Mouse (Mus musculus) limb, embryonic 10.5 days (tissue): ENCODE data around the gene Rnf6. TPM values are rescaled to one million over a fixed set of nuclear protein-coding genes. Genes with fewer than 3 reads are reported as not detected.

Source experiments
- DNase-seq: peaks from one replicate; pipeline ENCODE4 v3.0.0-alpha.2; 2017; ENCODE audit warnings: low spot score
- H3K27ac ChIP-seq: fragments of 300-500 bp; sonication (generic); 2 replicates; pipeline ENCODE4 v1.5.1; 2016; ENCODE audit warnings: mild to moderate bottlenecking
- H3K27me3 ChIP-seq: fragments of 300-500 bp; sonication (generic); 2 replicates; pipeline ENCODE4 v1.6.1; 2016; ENCODE audit warnings: low read depth, mild to moderate bottlenecking; ENCODE audit not compliant: poor library complexity, severe bottlenecking
- H3K36me3 ChIP-seq: fragments of 300-500 bp; sonication (generic); 2 replicates; pipeline ENCODE4 v1.6.1; 2016; ENCODE audit warnings: mild to moderate bottlenecking, moderate library complexity
- H3K4me1 ChIP-seq: fragments of 300-500 bp; sonication (generic); 2 replicates; pipeline ENCODE4 v1.6.1; 2016
- H3K4me3 ChIP-seq: fragments of 300-500 bp; sonication (generic); 2 replicates; pipeline ENCODE4 v1.5.1; 2016; ENCODE audit warnings: mild to moderate bottlenecking, moderate library complexity
- H3K9me3 ChIP-seq: fragments of 300-500 bp; sonication (generic); replicated peaks from 2 replicates; pipeline ENCODE4 v1.6.1; 2016; ENCODE audit warnings: mild to moderate bottlenecking
- WGBS: fragments of 180-500 bp; shearing (Covaris S2); methylation state at CpG from one replicate; pipeline ENCODE4 v1.1.7; 2016; 5-methylcytosine and 5-hydroxymethylcytosine counted together
- polyA plus RNA-seq: library from polyadenylated mRNA; unstranded; fragments of >200 nt; fragmentation: Nextera tagmentation; extraction: Ambion mirVana; gene quantifications from 2 replicates; pipeline ENCODE4 v1.2.1, GENCODE M21; 2016

Gene Rnf6
- 23.4 and 29.1 TPM in 2 replicates for polyA plus RNA-seq

DNA sequence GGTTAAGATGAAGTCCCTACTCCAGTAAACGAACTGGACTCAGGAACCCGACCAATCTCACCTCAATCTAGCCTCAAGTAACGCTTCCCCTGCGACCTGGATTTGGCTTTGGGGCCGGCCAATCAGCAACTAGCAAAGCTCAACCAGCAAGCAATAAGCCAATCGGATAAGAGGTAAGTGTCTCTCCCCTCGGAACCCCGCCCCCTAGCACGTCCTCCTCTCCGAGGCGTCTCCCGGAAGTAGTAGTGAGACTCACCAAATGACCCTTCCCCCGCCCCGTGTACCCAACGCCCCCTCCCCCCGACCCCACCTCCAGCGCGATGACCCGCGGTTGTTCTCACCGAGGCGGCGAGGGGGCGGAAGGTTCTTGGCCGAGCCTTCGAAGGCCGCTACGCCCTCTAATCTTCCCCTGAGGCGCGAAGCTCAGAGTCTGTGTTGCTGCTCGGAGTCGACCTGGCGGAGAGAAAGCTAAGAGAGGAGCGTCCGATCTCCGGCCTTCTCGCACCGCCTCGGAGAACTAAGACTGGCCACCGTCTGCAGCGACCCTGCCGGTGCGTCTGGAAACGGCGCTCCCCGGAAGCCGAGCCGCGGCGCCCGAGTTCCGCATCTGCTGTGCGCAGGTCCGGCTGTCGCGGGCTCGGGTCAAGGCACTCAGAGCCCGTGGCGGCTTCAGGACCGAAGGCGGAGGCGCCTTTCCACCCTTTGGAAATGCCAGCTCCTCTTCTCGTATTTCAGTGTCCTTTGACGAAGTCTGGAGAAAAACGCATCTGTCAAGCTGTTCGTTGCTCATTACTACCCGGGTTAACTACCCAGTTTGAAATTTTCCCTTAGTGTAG, at the start of gene Rnf6:
Rnf6 (minus strand) TSS at position 677 of the 836 bp plus-strand sequence.
- peak; percentile 91 for DNase-seq

DNA sequence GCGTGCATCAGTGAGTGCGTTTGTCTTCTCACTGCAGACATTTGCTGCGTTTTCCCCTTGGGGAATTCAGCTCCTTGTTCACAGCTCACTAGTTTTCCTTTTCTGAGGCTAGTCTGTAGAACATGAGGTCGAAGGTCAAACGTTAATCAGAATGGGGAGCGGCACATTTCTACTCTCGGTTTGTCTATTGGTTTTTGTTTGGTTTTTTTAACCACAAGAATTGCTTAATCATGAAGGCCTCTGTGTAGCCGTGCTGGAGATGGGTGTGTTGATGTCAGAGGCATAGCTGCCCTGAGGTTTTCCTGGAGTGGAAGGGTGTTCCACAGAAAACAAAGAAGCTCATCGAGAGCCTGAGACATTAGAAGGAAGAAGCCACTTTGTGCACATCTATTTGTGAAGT, 49.2 kb upstream of the Rnf6 start:
- H3K9me3 ChIP-seq = no peaks in the 10 kb centered on the region
- WGBS = 95% methylated on average over 9 of the region's 9 CpGs
- no peak overlapping the region for H3K27ac ChIP-seq
- no peaks in the 10 kb centered on the region for H3K27me3 ChIP-seq
- no peaks in the 10 kb centered on the region for H3K4me1 ChIP-seq
- H3K36me3 ChIP-seq = peaks cover 67% of the 10 kb centered on the region
- DNase-seq = no peak
- H3K4me3 ChIP-seq = no peak overlapping the region

More for the DNA sequence above, at the start of gene Rnf6:
- under 1% methylated on average over 67 of the region's 67 CpGs for WGBS
- H3K9me3 ChIP-seq = no peaks in the 10 kb centered on the region
- H3K27ac ChIP-seq = peak within 1 kb of the TSS; percentile 96
- peaks cover 36% of the 10 kb centered on the region for H3K36me3 ChIP-seq
- H3K4me3 ChIP-seq = peak within 1 kb of the TSS; percentile 74
- no peaks in the 10 kb centered on the region for H3K27me3 ChIP-seq
- H3K4me1 ChIP-seq = peaks cover 7% of the 10 kb centered on the region

DNA sequence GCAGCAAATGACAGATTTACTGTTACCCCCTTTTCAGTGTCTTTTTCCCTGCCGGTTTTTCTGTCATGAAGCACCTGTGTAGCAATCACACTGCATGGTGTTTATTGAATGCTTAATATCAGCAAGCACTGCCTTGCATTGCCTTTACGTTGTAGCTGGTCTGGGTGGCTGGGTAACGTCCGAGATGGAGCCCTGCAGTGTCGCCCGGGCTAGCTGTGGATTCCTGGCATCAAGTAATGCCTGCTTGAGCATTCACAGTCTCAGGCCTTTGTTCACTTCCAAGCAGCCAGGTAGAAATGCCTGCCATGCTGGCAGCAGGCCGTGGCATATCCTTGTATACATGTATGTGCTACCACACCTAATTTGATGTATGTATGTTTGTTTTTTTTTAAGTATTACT, 46.4 kb upstream of the Rnf6 start:
- no peaks in the 10 kb centered on the region for H3K9me3 ChIP-seq
- H3K27ac ChIP-seq = no peak overlapping the region
- 91% methylated on average over 7 of the region's 7 CpGs for WGBS
- no peaks in the 10 kb centered on the region for H3K4me1 ChIP-seq
- H3K36me3 ChIP-seq = peaks cover 41% of the 10 kb centered on the region
- H3K27me3 ChIP-seq = no peaks in the 10 kb centered on the region
- H3K4me3 ChIP-seq = no peak overlapping the region
- DNase-seq = no peak

DNA sequence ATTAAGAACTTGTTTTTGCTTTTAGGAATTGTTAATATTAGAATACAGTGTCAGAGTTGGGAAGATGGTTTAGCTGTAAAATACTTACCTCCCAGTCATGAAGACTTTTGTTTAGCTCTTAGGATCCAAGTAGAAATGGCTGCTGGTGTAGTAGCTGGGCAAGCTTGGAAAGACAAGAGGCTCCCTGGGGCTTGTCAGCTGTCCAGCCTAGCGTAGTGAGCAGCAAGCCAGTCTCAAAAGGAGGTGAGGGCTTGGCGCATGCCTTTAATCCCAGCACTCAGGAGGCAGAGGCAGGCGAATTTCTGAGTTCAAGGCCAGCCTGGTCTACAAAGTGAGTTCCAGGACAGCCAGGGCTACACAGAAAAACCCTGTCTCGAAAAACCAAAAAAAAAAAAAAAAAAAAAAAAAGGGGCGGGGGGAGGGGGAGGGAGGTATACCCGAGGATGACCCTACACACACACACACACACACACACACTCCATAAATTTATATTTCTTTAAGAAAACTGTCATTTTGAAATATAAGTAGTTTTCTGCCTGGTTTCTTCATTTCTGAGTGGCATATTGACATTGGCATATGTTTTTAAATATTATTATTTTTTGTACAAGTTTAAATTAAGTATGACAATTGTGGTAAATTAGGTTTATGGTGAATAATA, 44.7 kb upstream of the Rnf6 start:
- no peaks in the 10 kb centered on the region for H3K27me3 ChIP-seq
- no peaks in the 10 kb centered on the region for H3K9me3 ChIP-seq
- H3K4me1 ChIP-seq = no peaks in the 10 kb centered on the region
- 88% methylated on average over 4 of the region's 6 CpGs for WGBS
- peaks cover 41% of the 10 kb centered on the region for H3K36me3 ChIP-seq
- H3K27ac ChIP-seq = no peak overlapping the region
- H3K4me3 ChIP-seq = no peak overlapping the region
- no peak for DNase-seq

DNA sequence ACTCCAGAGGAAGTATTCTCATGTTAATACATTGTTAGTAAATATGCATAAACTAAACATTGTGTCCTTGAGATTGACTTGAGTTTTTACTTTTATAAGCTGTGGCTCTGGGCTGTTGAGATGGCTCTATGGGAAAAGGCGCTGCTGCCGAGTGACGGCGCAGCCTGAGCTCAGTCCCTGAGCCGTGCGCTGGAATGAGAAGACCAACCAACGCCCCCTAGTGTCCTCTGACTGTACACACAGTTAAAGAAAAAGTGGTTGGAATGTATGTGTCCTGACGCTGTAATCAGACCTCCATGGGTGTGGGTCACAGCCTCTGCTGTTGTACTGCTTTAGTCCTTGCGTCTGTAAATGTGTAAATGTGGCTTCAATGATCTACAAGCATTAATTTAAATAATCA, 38.6 kb upstream of the Rnf6 start:
- H3K27me3 ChIP-seq = no peaks in the 10 kb centered on the region
- DNase-seq = no peak
- 57% methylated on average over 9 of the region's 9 CpGs for WGBS
- no peaks in the 10 kb centered on the region for H3K4me1 ChIP-seq
- no peak overlapping the region for H3K27ac ChIP-seq
- no peak overlapping the region for H3K4me3 ChIP-seq
- H3K36me3 ChIP-seq = peaks cover 44% of the 10 kb centered on the region
- H3K9me3 ChIP-seq = no peaks in the 10 kb centered on the region

DNA sequence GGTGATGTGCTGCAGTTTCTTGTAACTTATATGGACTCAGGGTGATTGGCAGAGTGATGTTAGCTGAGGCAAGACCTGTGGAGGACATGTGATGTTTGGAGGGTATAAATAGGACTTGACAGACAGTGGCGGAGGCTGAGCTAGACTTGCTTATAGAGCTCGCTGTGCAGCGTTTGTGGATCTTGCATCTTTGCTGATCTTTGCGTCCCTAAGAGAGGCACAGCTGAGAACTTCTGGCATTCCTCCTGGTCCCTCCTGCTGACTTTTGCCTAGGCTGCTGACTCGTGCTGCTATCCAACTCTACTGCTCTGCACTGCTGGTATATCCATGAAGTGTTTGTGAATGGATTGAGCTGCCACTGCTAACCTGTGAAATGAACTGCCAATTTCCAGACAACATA, 32.3 kb upstream of the Rnf6 start:
- no peak overlapping the region for H3K27ac ChIP-seq
- H3K4me1 ChIP-seq = no peaks in the 10 kb centered on the region
- no peak for DNase-seq
- peaks cover 20% of the 10 kb centered on the region for H3K36me3 ChIP-seq
- WGBS = 93% methylated on average over 5 of the region's 5 CpGs
- H3K27me3 ChIP-seq = no peaks in the 10 kb centered on the region
- no peak overlapping the region for H3K4me3 ChIP-seq
- H3K9me3 ChIP-seq = no peaks in the 10 kb centered on the region

DNA sequence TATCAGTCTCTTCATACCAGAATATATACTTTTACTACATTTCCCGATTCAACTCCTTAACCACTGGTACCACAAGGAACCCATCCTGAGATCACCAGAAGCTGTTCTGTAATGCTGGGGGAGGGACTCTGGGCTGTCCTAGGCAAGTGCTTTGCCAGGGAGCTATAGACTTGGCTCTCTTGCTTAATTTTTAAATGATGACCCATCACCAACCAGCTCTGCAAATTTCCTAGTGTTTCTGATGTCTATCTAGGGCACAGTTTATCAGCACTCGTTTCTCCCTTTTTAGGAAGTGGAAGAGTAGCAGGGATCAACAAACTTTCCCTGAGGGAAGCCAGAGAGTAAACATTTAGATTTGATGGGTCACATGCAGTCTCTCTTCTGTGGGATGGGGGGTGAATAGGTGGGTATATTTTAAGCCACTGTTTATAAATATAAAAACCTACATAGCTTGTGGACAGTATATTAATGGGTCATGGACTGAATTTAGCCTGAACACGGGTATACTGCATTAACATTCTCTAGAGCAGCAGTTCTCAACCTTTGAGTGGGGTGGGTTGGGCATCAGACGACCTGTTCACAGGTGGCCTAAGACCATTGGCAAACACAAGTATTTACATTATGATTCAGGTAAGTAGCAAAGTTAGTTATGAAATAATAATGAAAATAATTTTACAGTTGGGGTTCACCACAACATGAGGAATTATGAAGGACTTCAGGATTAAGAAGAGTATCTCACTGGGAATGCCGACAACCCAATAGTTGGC, 30.5 kb upstream of the Rnf6 start:
- no peak overlapping the region for H3K27ac ChIP-seq
- no peaks in the 10 kb centered on the region for H3K9me3 ChIP-seq
- no peaks in the 10 kb centered on the region for H3K4me1 ChIP-seq
- DNase-seq = no peak
- H3K4me3 ChIP-seq = no peak overlapping the region
- WGBS = 91% methylated on average over 5 of the region's 5 CpGs
- H3K27me3 ChIP-seq = no peaks in the 10 kb centered on the region
- peaks cover 12% of the 10 kb centered on the region for H3K36me3 ChIP-seq

DNA sequence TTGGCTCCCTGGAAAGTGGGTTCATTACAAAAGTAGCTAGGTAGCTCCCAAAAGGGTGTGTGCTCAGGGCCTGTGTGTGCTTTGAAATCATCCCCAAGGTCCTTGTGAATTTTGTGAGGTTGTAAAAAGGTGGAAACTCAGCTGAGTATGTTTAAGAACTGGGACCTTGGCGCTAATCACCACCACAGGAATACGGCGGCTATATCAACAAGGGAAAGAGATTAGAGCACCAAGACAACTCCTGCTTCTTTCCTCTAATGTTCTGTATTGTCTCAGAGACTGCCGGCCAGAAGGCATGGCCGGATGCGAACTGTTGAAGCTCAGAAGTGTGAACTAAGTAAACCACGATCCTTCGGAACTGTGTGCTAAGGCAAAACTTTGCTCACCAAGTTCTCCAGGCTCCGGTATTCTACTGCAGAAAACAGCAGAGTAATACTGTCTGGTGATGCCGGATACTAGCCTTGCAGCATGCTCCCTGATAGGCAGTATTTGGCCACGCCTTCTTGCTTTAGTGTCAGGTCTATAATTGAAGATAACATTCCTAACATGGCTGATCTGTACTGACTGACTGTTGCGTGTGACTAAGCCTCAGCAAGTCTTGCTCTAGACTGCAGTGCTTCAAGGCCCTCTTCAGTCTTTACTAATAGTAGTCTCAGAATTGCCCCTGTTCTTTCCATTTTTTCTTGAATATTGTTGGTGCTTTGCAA, 29.2 kb upstream of the Rnf6 start:
- Histone ChIP-seq H3K36me3 (peaks cover 10% of the 10 kb centered on the region), H3K27ac (no peak overlapping the region), H3K27me3 (no peaks in the 10 kb centered on the region), H3K4me1 (no peaks in the 10 kb centered on the region), H3K4me3 (no peak overlapping the region), H3K9me3 (no peaks in the 10 kb centered on the region)
- DNase-seq = no peak
- WGBS = 88% methylated on average over 12 of the region's 12 CpGs

DNA sequence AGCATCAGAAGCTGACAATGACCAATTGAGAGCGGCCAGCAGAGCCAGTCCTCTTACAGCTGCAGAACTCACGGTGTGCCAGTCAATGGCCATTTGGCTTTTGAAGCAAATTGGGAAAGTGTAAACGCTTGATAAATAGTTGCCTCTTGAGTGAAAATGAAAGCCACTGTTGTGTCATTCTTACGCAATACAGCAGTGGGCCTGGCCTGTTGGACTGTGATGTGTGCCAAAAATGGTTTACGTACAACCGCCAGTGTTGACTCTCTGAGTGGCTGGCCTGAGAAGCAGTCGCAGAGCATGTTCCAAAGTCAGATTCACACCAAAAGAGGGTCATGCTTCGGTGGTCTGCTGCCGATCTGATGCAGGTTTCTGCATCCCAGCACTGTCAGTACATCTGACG, 27.4 kb upstream of the Rnf6 start:
- DNase-seq = no peak
- Histone ChIP-seq H3K27ac (no peak overlapping the region), H3K36me3 (peaks cover 10% of the 10 kb centered on the region), H3K4me1 (no peaks in the 10 kb centered on the region), H3K9me3 (no peaks in the 10 kb centered on the region), H3K27me3 (no peaks in the 10 kb centered on the region), H3K4me3 (no peak overlapping the region)
- WGBS = 87% methylated on average over 10 of the region's 10 CpGs

DNA sequence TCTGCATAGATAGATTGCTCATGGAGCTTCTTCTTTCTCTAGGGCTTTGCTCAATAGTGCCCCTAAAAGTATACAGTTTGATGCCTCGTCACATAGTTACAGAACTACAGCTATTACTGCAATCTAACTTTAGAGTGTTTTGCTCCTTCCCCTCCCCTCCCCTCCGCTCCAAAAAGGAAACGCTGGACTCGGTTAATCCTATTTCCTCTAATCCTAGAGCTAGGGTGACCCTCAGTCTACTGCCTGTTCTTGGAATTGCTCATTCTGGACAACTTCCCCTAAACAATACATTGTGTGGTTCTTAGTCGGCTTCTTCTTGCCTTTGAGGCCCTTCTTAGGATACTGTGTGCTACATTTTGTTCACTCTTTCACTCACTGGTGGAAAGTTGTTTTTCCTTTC, 26.4 kb upstream of the Rnf6 start:
- WGBS = 80% methylated on average over 5 of the region's 5 CpGs
- Histone ChIP-seq H3K36me3 (peaks cover 10% of the 10 kb centered on the region), H3K4me1 (no peaks in the 10 kb centered on the region), H3K9me3 (no peaks in the 10 kb centered on the region), H3K27me3 (no peaks in the 10 kb centered on the region), H3K27ac (no peak overlapping the region), H3K4me3 (no peak overlapping the region)
- no peak for DNase-seq

DNA sequence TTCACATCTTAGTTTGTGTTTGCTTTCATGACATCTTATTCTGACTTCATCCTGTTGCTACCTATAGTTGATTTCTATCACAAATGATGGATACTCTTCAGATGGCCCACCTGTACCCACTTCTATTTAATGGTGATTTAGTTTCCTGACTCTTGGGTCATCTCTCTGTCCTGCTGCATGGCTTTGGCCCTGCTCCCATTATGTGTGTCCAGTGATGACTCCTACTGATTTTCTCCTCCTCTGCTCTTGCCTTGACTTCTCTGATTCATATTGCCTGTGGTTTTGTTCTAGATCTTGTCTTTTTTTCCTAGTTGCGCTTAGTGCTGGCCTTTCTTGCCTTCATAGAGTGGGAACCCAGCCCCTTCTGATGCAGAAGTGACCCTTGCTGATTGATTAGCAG, 25.0 kb upstream of the Rnf6 start:
- no peaks in the 10 kb centered on the region for H3K9me3 ChIP-seq
- WGBS = 96% methylated on average over 1 of the region's 1 CpGs
- no peaks in the 10 kb centered on the region for H3K27me3 ChIP-seq
- no peak overlapping the region for H3K27ac ChIP-seq
- H3K4me1 ChIP-seq = no peaks in the 10 kb centered on the region
- DNase-seq = no peak
- H3K4me3 ChIP-seq = no peak overlapping the region
- peaks cover 10% of the 10 kb centered on the region for H3K36me3 ChIP-seq

DNA sequence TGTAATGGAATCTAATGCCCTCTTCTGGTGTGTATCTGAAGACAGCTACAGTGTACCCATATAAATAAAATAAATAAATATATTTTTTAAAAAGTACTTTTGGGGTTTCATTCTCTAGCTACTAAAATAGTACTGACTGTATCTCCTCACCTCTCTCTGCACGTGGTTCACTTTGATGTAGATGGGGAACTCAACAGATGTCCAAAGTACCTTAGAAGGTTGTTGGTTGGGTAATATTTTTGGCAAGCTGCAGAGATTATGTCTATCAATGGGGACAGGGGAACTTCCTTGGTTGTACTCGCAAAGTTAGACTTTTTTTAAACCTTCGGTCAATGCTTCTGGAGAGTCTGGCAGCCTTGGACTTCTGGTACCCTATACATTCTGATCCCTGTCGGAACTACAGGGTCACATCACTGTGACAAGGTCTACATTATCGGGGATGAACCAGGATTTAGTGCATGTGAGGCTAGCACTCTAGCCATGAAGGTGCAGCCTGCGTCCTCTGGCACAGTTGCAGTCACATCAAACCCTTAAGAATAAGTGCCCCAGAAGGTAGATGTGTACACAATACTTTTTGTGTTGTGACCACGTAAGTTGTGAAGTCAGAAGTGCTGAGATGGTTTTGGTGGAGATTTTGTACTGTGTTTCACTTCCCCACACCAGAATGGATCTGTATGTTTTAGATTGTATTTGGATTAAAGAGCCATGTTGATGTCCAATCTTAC, 24.5 kb upstream of the Rnf6 start:
- H3K4me3 ChIP-seq = no peak overlapping the region
- DNase-seq = no peak
- no peaks in the 10 kb centered on the region for H3K9me3 ChIP-seq
- H3K4me1 ChIP-seq = no peaks in the 10 kb centered on the region
- WGBS = 96% methylated on average over 7 of the region's 7 CpGs
- no peak overlapping the region for H3K27ac ChIP-seq
- peaks cover 10% of the 10 kb centered on the region for H3K36me3 ChIP-seq
- no peaks in the 10 kb centered on the region for H3K27me3 ChIP-seq
